Mouse (Mus musculus): ENCODE results near the gene Gcc2.

DNA sequence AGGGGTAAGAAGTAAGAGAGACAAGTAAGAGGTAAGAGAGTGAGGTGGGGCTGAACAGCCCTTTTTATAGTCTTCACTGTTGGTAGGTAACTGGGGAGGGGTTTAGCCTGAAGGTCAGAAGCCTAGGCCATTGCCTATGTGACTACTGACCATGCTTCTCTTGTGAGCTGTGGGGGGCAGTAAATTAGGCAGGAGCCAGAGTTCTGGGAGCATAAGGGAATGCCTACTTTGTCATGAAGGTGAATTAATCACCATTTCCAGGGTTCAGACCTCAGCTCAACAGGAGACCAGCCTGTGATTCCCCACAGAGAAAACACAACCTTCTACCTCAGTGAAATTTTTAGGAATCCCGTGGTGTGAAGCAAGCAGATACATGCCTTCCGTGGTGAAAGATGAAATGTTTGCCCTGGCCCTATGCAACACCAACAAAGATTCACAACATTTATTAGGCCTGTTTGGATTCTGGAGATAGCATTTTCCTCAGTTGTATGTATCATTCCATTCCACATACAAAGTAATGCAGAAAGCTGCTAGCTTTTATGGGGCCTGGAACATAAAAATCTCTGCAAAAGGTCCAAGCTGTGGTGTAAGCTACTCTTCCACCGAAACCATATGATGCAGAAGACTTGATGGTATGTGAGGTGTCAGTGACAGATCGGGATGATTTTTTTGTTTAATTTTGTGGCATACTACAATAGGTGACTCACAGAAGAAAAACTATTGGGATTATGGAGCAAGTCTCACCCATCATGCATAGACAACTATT, 48.5 kb upstream of the Gcc2 start:
- no peak for TF ChIP-seq CTCF (IDR thresholded peaks at IDR 0.05; ENCODE audit: low read depth)
- no peak for TF ChIP-seq EP300 (IDR thresholded peaks at IDR 0.05; ENCODE audit: low read depth)
